Comparison of ENCODE assay signal across 8 mouse cellular contexts in genomic region chr17:47295315-47296011, GRCm38 (mm10).
DNase-seq lines count a peak whose midpoint lies in the region; ATAC-seq lines count a peak whose summit lies in the region.

No protein-coding gene starts in this region.

- intact Hi-C loops in left cerebral cortex, postnatal 4 days (cut with DNase I) = loop anchor here (10.0 kb wide), 1 partner anchor 151 kb away; no protein-coding TSS in a partner anchor

- DNase-seq in adrenal gland, postnatal 14 days = peak; percentile 51
- DNase-seq in adrenal gland, postnatal 25 days = no peak
- peak; percentile 56 for DNase-seq in heart, adult 8-10 months (ENCODE audit: low spot score)
- no peak for DNase-seq in left cerebral cortex, postnatal 4 days
- no peak for DNase-seq in T-cell, adult 2 months (ENCODE audit: low spot score)
- no peak for DNase-seq in left cerebral cortex, adult 8-10 months (ENCODE audit: low spot score in 2 of 2)

- peak overlapping the region; percentile 88 for H3K27ac ChIP-seq in kidney, embryonic 16.5 days (ENCODE audit: low read length)
- peak overlapping the region; percentile 95 for H3K27ac ChIP-seq in macrophage

- no peaks in the 10 kb centered on the region for H3K36me3 ChIP-seq in kidney, embryonic 16.5 days (ENCODE audit: insufficient read depth, low read length)
- H3K36me3 ChIP-seq in macrophage (ENCODE audit: inconsistent target) = no peaks in the 10 kb centered on the region

- ATAC-seq in kidney, embryonic 16.5 days (ENCODE audit: low FRiP score, low TSS enrichment) = peak; percentile 75

- H3K4me3 ChIP-seq in kidney, embryonic 16.5 days (ENCODE audit: low read length) = 0 out of 2 replicates have a peak overlapping the region, but pooled peaks have one; percentile 2
- H3K4me3 ChIP-seq in macrophage (ENCODE audit: inconsistent target) = no peak overlapping the region

- H3K9me3 ChIP-seq in kidney, embryonic 16.5 days (ENCODE audit: low read length) = no peaks in the 10 kb centered on the region

- no peaks in the 10 kb centered on the region for H3K27me3 ChIP-seq in kidney, embryonic 16.5 days (ENCODE audit: insufficient read depth, low read length)

- 38% methylated on average over 17 of the region's 17 CpGs for WGBS in kidney, embryonic 16.5 days
- 4% methylated on average over 16 of the region's 17 CpGs for WGBS in macrophage (ENCODE audit: missing documents)

- peaks cover 37% of the 10 kb centered on the region for H3K4me1 ChIP-seq in kidney, embryonic 16.5 days (ENCODE audit: insufficient read depth, low read length)

- 0 out of 2 replicates have a peak overlapping the region, but pooled peaks have one; percentile 15 for H3K9ac ChIP-seq in kidney, embryonic 16.5 days (replicated peaks; ENCODE audit: low read length)

- peak overlapping the region; percentile 38 for H3K4me2 ChIP-seq in kidney, embryonic 16.5 days (replicated peaks; ENCODE audit: low read depth, low read length)

- peaks cover 61% of the 10 kb centered on the region for H3K79me2 ChIP-seq in macrophage (ENCODE audit: inconsistent target)

Comparison
In these comparisons a context has a peak if more than half of its experiments do, and no peak if none do; other contexts are left out.
1. DNase-seq: peak in adrenal gland, postnatal 14 days (single experiment) and heart, adult 8-10 months (single experiment); none in adrenal gland, postnatal 25 days (single experiment), left cerebral cortex, postnatal 4 days (single experiment), T-cell, adult 2 months (single experiment) and left cerebral cortex, adult 8-10 months (0 of 2).